Mouse (Mus musculus) cerebellum, adult 8-10 months (tissue): ENCODE measurements at regions not wholly inside any gene's neighbourhood (a gene's known extent, or its start where the extent isn't known, plus 50 kb on each side); places are given as distances from the start of the nearest gene placed in this dataset.

Source experiments
- DNase-seq: peaks from one replicate; pipeline ENCODE4 v3.0.0; 2022

DNA sequence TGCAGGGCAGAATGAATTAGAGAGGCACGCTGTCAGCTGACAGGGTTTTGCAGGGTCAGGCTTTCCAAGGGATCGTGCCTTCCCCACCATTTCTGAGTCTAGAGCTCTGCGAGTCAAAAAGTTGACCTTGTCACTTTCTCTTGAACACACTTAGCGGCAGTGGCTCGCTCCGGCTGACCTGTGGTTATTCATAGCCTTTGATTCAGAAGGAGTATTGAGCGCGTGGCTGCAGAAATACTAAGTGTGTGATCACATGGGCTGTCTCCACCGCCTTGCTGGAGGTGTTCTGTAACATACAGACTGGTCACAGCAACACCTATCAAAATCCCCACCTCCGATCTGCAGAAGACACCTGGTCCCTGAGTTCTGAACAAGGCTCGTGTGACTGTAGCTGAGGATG is 252.9 kb downstream of the Uaca start:
- DNase-seq, result no peak

GRCm38 (mm10) chr9:61048576-61048975 is 254.2 kb downstream of the Uaca start:
- no peak for DNase-seq

GRCm38 (mm10) chr9:61052621-61053020 is 258.3 kb downstream of the Uaca start:
- DNase-seq, result no peak

- no peak for DNase-seq
These were observed 260.1 kb downstream of the Uaca start for GRCm38 (mm10) chr9:61054427-61054826.

- DNase-seq, result no peak
These were observed 261.1 kb downstream of the Uaca start for GRCm38 (mm10) chr9:61055392-61055791.

DNA sequence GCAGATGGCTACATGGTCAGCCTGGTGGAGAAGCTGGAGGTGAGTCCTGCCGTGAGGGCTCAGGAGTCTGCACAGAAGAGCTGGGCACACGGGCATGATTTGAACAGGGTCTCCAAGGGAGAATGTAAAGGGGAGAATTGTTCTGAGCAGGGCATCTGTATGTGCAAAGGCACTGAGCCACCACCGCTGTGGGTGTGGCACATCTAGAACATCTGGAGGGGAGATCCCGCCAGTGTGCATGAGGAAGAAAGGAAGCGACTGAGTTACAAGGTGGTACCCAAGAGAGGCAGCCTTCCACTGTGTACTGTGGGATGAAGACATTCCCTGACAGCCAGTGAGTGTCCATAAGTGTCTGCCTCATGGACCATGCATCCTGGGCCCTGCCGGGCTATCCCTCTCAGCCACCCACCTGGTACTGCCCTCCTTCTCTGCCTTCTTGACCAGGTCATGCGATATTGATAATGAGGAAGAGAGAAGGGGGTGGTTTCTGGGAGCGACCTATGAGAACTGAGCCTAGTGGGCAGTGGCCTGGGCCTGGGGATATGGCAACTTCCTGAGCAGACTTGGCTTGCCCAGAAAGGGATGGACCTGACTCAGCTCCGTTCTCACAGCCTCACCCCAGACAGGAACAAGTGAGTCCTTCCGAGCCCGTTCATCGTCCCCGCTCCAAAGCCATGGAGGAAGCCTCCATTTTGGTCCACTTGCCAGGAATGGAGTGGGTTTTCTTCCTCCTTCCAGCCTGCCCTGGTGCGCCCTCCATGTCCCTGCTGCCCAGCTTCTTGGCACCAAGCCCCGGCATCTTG is 261.8 kb downstream of the Uaca start:
- DNase-seq, result no peak

DNA sequence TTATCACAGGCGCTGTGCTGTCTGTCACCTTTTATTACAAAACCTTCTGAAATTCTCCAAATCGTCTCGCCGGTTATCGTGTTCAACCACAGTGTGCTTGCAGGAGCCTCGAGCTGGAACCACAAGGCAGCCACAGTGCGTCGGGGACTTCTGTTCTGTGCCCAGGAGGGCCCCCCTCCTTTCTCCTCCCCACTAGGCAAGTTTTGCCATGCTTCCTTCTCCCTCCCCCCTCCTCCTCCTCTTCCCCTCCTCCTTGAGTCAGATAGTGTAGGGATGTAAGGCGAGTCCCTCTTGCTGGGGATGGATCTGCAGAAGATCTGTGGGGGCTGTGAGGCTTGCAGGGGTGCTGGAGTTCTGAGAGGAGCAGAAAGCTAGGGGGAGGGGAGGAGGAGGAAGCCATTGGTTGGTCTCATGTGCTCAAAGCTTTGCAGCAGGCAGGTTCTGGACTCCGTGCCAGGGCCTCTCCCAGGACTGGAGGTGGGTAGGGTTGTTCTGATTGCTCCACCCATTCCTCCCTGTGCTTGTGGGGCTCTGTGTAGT is 262.5 kb downstream of the Uaca start:
- DNase-seq, result no peak

DNA sequence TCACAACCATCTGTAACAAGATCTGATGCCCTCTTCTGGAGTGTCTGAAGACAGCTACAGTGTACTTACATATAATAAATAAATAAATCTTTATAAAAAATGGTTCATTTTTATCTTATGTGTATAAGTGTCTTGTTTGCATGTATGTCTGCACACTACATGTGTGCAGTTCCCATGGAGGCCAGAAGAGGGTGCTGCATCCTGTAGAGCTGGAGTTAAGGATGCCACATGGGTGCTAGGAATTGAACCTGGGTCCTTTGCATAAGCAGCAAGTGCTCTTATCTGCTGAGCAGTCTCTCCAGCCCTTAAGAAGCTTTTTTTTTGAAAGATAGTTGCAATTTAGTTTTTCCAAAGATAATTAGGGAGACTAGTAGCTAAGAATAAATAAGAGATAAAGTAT is 264.9 kb downstream of the Uaca start:
- DNase-seq, result no peak

DNA sequence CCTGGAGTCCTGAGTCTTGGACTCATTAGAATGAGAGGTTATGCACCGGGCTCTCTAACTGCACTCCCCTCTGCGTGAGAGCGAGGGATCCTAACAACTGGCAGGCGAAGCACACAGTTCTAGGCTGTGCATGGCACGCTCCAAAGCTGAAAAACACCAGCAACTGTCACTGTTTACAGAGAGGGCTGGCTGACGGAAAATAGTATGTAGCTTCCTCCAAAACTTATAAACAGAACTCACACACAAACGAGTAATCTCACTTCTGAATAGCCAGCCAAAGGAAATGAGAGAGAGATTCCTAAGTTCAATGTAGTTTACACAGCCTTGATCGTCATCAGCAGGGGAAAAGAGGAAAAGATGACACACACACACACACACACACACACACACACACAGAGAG is 266.6 kb downstream of the Uaca start:
- no peak for DNase-seq

DNA sequence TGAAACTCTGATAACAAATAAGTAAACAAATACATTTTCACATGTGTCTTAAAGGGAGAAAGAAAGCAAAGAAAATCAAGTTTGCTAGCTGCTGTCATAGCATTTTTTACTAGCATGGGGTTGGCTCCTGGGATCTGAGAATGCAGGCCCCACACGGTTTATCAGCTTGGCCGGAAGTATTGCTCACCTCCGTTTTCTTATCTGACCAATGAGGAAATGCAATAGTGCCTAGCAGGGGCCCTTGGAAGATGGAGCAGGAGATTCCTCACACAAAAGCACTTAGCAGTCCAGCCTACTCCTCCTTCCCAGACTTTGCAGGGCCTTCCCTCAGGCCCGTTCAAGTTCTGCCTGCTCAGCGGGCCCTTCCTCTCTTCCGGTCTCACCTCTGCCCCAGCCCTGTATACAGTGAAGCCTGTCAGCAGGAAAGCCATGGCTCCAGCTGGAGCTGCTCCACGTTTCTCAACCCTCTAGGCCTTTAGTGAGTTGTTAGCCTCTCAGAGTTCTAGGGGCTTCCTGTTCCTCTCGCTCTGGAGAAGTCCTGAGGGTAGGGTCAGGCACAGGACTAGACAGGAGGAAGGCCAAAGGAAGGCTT is 270.5 kb downstream of the Uaca start:
- DNase-seq, result no peak

GRCm38 (mm10) chr9:61069553-61070314 is 275.4 kb downstream of the Uaca start:
- DNase-seq, result no peak

GRCm38 (mm10) chr9:61070315-61070707 is 276.0 kb downstream of the Uaca start:
- DNase-seq, result no peak

- no peak for DNase-seq
These were observed 276.5 kb downstream of the Uaca start for GRCm38 (mm10) chr9:61070861-61071260.

DNA sequence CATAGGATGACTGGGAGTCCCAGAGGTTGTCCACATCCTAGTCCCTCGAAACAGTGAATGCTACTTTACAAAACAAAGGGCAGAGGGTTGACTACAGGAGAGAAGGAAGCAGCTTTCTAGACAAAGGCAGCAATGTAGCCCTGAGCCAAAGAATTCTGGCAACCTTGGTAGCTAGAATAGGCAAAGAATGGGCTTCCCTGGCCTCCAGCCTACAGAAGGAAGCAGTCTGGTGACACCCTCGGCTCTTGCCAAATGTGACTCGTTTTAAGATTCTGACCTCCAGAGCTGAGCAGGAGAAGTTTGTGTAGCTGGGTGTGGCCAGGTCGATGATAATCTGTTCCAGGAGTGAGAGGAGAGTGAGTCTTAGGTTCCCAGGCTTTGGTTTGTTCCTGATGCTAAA is 279.1 kb downstream of the Uaca start:
- no peak for DNase-seq

DNA sequence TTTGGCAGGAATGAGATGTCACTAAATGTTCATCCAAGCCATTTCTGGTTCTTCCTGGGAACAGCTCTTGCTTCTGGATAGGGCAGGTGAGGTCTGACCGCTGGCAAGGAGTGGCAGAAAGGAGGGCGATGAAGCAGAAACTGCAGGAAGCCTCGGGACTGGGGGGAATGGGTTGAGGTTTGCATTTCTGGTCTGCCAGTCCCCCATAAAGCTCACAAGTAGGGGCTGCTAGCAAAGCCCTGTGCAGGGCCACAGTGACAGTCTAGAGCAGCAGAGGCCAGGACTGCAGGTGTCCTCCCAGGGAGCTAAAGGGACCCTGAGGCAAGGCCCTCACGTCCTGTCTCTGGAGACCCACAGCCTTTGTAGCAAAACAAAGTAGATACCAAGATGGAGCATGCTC is 280.7 kb downstream of the Uaca start:
- no peak for DNase-seq

DNA sequence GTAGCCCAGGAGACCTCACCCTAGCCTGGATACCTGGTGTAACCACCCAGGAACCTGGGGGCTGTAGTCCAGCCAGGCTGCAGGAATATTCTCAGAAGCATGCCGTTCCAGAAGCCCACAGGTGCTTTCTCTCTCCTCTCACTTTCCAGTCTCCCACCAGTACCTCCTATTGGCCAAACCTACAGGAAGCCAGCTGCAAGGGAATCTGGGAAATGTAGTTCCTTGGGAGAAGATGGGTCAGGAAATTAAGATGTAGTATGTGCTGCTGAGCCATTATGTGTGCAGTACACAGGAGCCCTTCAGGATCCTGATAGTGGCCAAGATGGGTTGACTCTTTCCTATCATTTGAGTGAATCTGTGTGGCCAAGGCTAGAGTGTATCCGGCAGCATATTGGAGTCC is 282.8 kb downstream of the Uaca start:
- no peak for DNase-seq

GRCm38 (mm10) chr9:61077807-61078206 is 283.5 kb downstream of the Uaca start:
- DNase-seq, result no peak

GRCm38 (mm10) chr9:61081474-61082021 is 287.2 kb downstream of the Uaca start:
- peak; percentile 76 for DNase-seq

DNA sequence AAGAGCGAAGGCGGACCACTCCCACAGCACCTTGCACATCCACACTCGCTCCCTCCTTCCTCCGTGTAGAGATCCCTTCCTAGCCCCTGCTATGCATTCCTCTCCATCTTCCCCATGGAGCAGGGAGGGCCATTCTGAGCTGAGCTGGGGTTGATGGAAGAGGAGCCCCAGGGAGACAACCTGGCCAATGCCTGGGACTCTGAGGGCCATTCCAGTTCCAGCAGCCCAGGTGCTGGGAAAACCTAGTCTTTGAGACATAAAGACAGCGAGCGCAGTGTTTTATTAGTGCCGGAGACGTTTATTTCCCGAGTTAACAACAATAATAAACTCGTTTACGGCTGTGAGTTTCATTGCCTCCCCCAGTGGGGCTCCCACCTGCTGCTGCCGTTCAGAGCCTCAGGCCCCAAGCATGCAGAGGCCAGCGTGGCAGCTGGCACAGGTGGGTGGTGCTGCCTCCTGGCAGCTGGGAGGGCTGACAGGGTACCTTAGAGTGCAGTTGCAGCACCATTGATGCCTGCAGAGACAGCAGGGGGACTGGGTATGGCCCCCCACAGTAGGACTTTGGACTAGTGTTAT is 287.4 kb upstream of the Tle3 start:
- DNase-seq, result no peak

- DNase-seq, result no peak
These were observed 285.1 kb upstream of the Tle3 start for GRCm38 (mm10) chr9:61087035-61087434.

- DNase-seq, result no peak
These were observed 283.0 kb upstream of the Tle3 start for GRCm38 (mm10) chr9:61089066-61089686.

- DNase-seq, result no peak
These were observed 281.1 kb upstream of the Tle3 start for GRCm38 (mm10) chr9:61091036-61091435.
